Mouse (Mus musculus) ovary, postnatal 14 days (tissue): ENCODE measurements around the gene Pcbp2.

ENCODE experiments used
- DNase-seq: peaks from one replicate; pipeline ENCODE4 v3.0.0; 2022; ENCODE audit warnings: low spot score

Gene Pcbp2

DNA sequence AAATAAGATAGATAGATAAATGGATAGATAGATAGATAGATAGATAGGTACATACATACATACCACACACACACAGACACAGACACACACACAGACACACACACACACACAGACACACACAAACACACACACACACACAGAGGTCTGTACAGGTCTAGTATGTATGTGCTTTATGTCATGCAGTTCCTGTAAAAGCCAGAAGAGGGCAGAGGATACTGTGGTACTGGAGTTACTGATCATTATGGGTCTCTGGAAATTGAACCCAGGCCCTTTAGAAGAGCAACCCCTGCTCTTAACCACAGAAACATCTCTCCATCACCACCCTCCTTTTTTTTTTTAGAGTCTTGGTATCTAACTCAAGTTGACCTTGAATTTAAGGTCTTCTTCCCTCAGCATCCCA is 6.7 kb upstream of the Pcbp2 start:
- no peak for DNase-seq

DNA sequence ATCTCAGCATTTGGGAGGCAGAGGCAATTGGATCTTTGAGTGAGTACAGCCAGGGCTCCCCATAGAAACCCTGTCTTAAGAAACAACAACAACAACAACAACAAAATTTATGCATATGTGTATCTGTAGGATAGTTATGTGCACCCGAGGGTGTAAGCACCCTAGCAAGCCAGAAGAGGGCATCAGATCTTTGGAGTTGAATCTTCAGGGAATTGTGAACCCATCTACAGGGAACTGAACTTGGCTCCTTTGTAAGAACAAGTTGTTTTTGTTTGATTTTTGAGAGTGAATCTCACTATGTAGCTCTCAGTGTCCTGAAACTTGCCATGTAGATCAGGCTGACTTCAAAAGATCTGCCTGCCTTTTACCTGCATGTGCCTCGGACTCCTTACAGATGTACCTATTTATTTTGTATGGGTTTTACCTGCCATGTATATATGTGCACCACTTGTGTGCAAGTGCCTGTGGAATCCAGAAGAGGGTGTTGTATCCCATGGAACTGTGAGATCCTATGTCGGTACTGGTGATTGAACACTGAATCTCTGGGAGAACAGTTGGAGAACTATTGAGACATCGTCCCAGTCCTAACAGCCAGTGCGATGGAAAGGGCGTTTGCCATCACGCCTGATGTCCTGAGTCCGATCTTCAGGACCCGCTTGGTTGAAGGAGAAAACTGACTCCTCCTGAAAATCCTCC is 1.5 kb upstream of the Pcbp2 start:
- no peak for DNase-seq

DNA sequence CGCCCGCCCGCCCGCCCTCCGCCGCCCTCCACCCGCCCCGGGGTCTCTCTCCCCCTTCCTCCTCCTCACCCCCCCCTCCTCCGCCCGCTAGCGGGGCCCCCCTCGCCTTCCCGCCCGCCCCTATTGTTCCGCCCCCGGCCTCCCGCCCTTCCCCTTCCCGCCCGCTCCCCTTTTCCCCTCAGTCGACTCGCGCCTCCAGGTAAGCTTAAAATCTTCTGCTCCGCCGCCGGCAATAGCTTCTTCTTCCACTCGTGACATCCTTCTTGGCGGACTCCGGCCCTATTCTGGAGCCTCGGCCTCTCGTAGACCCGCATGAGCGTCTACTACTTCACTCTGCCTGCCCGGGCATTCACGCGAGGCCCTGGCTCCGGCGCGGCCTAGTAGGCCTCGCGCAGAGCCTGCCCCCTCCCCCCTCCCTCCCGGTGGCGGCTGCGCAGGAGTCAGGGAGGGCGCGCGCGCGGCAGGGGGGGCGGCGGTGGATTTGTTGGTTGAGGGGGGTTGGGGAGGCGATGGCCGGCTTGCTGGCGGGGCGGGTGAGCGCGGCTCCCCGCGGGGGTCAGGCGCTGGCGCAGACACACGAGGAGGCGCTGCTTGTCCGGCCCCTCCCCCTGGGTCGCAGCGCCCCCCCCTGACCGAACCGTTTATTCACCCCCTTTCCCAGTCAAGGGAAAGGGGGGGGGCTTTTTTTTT is 411 bp downstream of the Pcbp2 start:
- DNase-seq: peak; percentile 59

DNA sequence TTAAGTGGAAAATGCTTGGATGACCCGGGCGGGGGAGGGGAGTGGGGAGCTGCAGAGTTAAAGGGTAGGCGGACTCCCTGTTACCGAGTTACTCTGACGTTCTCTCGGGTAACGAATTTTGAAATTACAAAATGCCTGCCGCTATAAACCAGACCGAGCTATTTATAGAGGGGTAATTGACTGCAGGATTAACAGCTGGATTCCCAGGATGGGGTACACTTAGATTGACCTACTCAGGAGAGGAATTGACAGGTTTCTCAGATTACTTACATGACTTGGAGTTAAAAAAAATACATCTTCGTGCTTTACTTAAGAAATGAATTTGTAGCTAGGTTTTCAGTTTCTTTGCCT is 931 bp downstream of the Pcbp2 start:
- no peak for DNase-seq

DNA sequence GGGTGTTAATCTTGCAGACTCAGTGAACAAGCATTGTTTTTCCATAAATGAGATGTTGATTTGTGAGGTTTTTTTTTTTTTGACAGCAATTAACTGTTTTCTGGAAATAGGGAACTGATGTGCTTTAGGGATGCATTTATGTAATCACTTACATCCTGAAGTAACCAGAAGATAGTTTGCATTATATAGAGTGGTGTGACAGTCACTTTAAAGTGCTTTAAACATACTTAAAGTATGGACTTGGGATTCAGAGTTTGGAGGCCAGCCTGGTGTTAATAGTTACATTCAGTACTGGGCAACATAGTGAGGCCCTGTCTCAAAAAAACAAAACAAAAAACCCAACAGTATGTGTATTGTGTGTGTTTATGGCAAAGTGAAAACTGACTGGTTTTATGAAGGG is 1.4 kb downstream of the Pcbp2 start:
- no peak for DNase-seq

DNA sequence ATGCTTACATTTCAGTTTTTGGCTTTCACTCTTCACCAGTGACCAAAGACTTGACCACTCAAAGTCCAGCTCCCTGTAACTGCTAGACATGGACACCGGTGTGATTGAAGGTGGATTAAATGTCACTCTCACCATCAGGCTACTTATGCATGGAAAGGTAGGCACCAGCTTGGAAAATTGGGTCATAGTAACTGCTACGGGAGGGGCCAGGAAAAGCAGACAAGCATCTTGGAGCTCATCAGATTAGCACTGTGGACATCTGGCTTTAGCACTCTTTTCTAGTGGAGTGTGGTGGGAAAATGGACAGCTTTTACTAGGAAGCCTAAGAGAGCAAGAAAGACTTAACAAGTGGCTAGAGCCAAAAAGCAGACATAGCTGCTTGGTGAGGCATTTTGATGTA is 2.9 kb downstream of the Pcbp2 start:
- no peak for DNase-seq

DNA sequence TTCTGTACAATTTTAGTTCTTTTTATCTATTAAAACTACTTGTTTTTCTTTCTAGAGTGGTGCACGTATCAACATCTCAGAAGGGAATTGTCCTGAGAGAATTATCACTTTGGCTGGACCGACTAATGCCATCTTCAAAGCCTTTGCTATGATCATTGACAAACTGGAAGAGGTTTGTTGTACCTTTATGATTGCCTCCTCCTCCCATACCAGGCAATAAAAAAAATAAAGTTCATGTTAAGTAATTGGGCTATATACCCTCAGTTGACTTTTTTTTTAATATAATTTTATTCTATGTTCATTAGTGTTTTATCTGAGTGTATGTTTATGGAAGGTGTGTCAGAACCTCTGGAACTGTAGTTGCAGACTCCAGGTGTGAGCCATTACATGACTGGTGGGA is 4.2 kb downstream of the Pcbp2 start:
- DNase-seq: no peak

DNA sequence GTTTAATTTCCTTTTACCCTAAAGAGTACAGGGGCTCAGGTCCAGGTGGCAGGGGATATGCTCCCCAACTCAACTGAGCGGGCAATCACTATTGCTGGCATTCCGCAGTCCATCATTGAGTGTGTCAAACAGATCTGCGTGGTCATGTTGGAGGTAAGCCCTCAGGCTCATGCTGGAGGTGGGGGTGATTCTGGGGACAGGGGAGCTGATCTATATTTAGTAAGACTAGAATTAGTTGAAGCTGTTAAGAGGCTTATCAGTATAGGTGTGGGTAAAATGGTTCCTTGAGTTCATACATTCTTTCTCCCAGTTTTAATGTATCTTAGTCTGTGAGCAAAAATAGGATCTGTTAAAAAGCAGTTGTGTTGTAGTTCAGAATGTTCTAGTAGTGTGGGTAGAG is 12.8 kb downstream of the Pcbp2 start:
- DNase-seq: no peak

DNA sequence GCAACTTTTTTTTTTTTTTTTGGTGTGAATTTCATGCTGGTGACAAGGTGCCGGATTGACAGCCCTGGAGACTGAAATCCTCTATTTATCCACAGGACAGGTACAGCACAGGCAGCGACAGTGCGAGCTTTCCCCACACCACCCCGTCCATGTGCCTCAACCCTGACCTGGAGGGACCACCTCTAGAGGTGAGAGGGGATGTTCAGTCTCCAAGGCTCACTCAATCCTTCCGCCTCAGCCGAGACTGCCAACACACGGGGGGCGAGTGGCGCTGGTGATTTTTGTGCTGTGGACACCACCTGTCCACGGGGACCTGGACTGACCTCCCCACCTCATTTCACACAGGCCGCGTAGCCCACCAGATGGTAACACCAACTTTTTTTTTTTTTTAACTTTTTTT is 15.5 kb downstream of the Pcbp2 start:
- DNase-seq: no peak

DNA sequence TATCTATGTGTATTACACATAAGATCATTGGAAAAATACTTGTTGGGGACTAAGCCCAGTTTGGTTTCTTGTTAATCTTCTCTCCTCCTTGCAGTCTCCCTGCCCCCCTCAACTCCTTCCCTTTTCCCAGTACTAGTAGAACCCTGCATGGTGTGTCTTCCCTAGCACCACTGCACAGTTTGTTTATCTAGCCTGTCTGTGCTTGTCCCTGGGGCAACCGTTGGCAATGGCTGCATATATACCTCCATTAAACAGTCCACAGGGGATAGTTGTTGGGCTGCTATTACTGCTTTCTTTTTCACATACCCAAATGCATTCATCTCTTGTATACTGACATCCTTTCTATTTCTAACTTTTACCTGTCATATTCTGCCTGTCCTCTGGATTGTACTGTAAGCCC is 17.3 kb downstream of the Pcbp2 start:
- DNase-seq: no peak

DNA sequence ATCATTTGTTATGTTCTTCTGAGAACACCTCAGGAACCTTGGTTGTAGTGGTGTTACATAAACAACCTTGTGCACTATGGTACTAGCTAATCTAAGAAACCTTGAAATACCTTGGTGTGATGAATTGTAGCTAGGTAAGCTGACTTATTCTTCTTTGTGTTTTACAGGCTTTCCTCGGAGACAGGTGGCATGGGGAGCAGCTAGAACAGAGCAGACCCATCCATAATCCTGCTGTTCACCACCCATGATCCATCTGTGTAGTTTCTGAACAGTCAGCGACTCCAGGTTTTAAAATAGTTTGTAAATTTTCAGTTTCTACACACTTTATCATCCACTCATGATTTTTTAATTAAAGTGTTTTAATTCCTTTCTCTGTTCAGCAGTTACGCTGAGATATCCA is 28.0 kb downstream of the Pcbp2 start:
- no peak for DNase-seq

DNA sequence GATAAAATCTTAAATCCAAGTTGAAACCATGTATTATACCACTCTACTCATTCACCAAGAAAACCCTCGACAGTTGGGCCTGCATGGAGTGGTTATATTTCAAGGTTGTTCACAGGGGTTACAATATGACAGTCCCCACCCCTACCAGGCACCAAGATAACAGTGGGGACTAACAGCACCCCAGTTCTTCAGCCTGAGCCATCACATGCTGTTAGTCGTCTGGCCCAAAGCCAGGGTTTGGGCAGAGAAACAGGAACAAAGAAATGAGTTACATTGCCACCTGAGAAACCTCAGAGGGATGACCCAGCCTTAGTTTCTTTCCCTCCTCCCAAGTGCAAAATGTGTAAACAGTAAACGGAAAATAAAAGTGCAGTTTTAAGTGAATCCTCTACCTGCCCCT is 29.0 kb downstream of the Pcbp2 start:
- no peak for DNase-seq

DNA sequence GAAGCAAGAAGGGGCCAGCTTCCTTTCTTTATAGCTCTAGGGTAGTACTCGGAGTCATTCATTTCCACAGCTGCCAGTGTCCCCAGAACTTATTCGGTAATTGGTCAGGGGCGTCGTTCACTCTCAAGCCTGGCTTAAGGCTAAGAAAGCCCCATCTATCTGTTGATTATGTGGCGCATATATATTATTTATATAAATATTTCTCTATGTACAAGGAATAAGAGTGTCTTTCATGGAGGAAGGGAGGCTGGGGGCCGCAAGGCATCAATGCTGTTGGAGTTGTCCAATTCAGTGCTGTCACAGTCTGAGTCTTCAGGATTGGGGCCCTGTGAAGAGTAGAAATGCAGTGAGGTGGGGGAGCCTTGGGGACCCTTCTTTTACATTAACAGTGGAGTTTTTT is 29.5 kb downstream of the Pcbp2 start:
- no peak for DNase-seq

DNA sequence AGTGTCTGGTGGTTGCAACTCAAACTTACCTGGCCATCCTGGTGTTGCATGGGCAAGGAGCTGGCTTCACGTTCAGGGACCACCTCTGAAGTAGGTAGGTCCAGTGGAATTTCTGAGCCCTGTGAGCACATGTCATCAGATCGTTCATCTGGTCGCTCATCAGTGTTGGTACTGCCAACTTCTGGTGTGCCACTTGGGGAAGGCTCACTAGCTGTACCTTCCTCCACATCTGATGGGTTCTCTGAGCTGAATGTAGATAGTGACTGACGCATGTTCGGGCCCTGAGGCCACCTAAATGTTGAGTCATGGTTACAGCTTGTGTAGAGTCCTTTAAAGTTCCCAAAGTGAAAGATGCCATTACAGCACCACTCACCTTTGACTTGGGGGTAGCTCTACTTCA is 30.1 kb downstream of the Pcbp2 start:
- DNase-seq: no peak

DNA sequence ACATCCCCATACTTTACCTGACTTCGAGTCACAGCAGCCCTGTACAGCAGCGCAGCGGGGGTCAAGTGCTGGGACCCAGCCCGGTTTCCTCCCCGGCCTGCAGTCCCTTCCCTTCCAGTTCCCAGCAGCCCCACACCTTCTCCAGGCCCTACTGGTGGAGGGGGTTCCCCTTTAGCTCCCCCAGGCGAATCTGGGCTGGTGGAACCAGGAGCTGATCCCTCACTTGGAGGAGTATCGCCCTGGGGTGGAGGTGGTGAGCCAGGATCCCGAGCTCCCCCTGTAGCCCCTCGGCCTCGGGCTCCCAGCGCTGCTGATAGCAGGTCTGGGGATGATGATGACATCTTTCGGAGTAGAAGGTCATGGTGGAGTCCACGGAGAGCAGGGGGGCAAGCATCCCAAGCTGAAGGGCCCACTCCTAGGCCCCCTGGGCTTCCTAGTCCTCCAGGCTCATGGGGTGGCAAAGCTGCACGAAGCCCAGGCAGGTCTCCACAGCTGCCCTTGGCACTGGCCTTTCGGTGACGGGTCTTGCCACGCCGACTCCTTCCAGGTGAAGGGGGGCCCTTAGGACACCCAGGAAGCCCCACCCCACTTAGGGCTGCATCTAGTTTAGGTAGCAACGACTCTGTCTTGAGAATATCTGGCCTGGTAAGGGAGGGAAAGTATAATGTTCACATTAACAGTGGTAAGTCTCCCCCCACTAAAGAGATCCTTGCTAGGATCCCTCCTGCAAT is 30.9 kb downstream of the Pcbp2 start:
- DNase-seq: no peak

DNA sequence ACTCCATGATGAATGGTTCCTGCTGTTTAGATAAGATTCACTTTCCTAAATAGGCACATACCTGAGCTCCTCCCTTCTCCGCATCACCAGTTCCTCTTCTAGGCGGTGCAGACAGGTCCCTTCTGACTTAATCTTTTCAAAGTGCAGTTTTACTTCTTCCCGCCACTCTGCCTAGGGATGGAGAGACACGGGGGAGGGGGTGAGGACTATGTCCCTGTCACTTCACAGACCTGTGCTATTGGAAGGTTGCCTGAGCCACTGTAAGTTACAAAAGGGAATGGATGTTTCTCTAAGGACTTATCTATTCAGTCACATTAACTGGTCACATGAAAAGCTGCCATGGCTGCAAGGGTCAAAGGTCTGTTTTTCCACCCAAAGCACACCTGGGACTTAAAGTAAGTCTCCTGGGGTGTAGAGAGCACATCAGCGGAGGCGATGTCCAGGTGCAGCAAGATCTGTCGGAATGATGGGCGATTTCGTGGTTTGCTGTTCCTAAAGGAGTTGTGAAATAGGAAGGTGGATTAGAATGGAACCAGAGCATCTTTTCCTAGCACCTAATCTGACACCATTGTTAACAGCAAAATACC is 32.0 kb downstream of the Pcbp2 start:
- DNase-seq: no peak

DNA sequence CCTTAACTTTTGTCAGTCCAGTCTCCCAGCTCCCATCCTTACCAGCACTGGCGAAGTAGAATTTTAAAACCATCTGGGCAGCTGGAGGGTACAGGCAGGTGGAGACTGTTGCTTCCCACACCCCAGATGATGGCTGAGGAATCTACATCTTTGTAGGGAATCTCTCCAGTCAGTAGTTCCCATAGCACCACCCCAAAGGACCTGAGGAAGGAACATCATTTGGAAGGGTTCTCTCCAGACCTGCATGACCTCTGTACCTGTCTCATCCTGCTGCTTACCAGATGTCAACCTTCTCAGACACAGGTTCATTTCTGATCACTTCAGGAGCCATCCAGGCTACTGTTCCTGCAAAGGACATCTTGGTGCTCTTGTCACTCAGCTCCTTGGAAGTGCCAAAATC is 33.1 kb downstream of the Pcbp2 start, which contains the start of gene Gm10337:
Gm10337 (plus strand) TSS at position 276 of the 400 bp plus-strand sequence.
- no peak for DNase-seq

DNA sequence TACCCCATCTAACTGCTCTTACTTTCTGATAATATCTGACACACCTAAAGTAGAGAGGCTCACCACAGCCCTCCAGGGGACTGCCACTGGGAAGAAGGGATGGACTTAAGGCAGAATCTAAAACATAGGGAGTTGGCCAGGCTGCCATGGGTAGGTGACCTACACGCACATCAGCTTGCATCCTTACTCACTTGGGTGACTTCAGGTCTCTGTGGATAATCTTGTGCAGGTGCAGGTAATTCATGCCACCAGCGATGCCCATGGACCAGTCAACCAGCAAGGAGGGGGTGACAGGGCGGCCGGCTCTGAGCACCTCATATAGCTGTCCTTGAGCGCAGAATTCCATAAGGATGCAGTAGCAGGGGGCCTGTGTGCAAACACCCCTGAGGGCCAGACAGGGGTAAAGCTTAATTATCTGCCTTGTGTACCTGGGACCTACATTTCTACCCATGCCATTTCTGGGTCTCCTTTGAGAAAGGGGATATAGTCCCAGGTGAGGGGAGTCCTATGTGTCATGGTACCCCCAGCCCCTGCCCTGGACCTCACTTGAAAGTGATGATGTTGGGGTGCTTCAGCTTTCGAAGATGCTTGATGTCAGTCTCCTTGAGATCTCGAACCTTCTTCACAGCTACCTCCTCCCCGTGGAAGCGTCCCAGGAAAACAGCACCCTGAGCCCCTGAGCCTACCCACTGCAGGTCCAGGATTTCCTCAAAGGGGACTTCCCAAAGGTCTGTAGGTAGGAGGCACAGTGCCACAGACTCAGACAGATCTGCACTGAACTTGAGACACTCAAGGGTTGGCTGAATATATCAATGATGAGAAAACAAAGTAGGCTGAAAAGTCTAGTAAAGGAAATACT is 33.8 kb downstream of the Pcbp2 start:
- DNase-seq: no peak

DNA sequence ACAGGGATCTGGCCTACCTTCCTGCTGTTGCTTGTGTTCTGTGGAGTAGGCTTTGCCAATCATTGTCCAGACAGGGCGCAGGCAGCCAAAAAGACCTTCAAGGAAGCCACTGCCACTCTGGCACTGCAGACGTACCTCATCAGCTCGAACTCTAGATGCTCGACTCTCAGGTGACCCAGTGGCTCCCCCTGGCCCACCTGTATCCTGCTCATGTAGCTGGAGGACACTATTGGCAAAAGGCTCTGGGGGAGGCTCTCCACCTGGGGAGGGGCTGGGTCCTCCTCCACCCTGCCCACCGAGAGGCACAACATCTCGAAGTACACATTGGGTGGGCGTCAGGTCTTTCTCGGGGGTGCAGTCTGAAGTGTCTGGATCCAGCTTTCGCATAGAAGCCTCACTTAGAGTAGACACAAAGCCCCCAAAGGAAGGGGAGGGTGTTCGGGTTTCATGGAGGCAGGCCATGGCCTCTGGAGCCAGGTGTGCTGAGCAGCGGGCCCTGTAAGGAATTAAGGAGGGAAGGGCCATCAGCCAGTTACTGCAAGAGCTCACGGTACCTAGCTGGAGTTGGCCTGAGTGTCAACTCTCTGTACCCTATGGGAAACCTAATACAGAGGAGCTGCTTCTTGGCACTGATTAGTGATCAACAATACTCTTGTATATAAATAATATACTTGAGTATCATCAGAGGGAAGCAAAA is 34.9 kb downstream of the Pcbp2 start:
- no peak for DNase-seq

DNA sequence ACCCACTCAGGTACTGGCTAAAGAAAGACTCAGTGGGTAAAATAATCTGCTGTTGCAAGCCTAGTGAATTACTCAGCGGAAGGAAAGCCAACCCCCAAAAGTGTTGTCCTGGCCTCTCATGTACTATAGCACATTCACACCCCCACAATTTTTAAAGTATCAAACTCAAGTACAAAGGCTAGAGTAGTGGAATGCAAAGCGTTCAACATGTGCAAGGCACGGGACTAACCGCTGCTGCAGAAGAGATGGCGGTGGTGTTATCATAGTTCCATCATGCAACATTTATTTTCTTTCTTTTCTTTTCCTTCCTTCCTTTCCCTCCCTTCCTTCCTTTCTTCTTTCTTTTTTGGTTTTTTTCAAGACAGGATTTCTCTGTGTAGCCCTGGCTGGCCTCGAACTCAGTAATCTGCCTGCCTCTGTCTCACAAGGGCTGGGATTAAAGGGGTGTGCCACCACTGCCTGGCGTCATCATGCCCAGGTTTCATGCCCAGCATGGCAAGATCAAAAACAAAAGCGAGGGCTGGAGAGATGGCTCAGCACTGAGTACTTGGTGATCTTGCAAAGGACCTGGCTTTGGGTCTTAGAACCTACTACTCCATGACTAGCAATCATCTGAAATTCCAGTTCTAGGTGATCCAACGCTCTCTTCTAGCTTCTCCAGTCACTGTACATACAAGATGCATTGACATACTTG is 35.6 kb downstream of the Pcbp2 start:
- DNase-seq: no peak

DNA sequence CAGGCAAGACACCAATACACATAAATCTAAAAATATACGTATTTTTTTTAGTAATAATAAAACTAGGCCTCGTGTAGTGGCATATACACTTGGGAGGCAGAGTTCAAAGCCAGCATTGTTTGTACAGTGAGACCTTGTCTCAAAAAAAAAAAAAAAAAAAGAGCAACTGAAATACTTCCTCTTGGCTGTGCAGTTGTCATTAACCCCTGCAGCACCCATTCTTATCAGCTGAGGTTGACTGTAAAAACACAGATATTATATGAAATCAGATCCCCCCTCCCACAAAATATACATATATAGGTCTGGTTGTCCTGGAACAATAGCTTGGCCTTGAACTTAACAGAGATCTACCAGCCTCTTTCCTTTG is 36.1 kb downstream of the Pcbp2 start:
- no peak for DNase-seq
